In genomic region chr3:21952695-21953415, GRCm38 (mm10) we compare ENCODE assay signal across 9 mouse cellular contexts.
DNase-seq lines count a peak whose midpoint lies in the region; ATAC-seq lines count a peak whose summit lies in the region.
"Had no signal": no experiment of that assay in that cellular context is flagged by ENCODE, and none has a peak within 500 bp of the region (broad histone marks: within the 10 kb centered on the region; RNA-seq: fewer than 3 reads in every experiment).

No protein-coding gene starts in this region.

- H3K27ac ChIP-seq in forebrain, embryonic 16.5 days (ENCODE audit: low read length): no peak overlapping the region
- H3K27ac ChIP-seq in intestine, embryonic 16.5 days (ENCODE audit: low read length): no peak overlapping the region
- no peak overlapping the region for H3K27ac ChIP-seq in midbrain, embryonic 13.5 days
- H3K27ac ChIP-seq: embryonic facial prominence, embryonic 13.5 days had no signal

- no peak overlapping the region for H3K4me3 ChIP-seq in forebrain, embryonic 16.5 days (replicated peaks; ENCODE audit: low read length)
- no peak overlapping the region for H3K4me3 ChIP-seq in intestine, embryonic 16.5 days (ENCODE audit: low read length)
- H3K4me3 ChIP-seq in midbrain, embryonic 13.5 days (replicated peaks): no peak overlapping the region
- H3K4me3 ChIP-seq: embryonic facial prominence, embryonic 13.5 days had no signal

- DNase-seq in B cell, adult 2 months: peak; percentile 71 to 74
- peak; percentile 64 for DNase-seq in T-cell, adult 2 months (ENCODE audit: low spot score)
- DNase-seq in lung, postnatal 10 days: peak; percentile 75
- DNase-seq in urinary bladder, postnatal 25 days (ENCODE audit: low spot score): peak; percentile 36
- DNase-seq in cerebellum, adult 9-10 months: no peak

- 33% methylated on average over 8 of the region's 8 CpGs for WGBS in forebrain, embryonic 16.5 days
- 58% methylated on average over 8 of the region's 8 CpGs for WGBS in intestine, embryonic 16.5 days
- 57% methylated on average over 8 of the region's 8 CpGs for WGBS in midbrain, embryonic 13.5 days

- H3K36me3 ChIP-seq in forebrain, embryonic 16.5 days (ENCODE audit: control insufficient read depth, insufficient read depth): no peaks in the 10 kb centered on the region
- H3K36me3 ChIP-seq in intestine, embryonic 16.5 days (ENCODE audit: control insufficient read depth, insufficient read depth, low read length): no peaks in the 10 kb centered on the region
- H3K36me3 ChIP-seq in midbrain, embryonic 13.5 days: no peaks in the 10 kb centered on the region
- H3K36me3 ChIP-seq: embryonic facial prominence, embryonic 13.5 days had no signal

- peaks cover 5% of the 10 kb centered on the region; the same call in 1 of the 2 replicates for H3K4me1 ChIP-seq in forebrain, embryonic 16.5 days (replicated peaks; ENCODE audit: control insufficient read depth, insufficient read depth, low read length)
- H3K4me1 ChIP-seq in intestine, embryonic 16.5 days (ENCODE audit: control insufficient read depth, insufficient read depth, low read length): no peaks in the 10 kb centered on the region
- H3K4me1 ChIP-seq in midbrain, embryonic 13.5 days (replicated peaks): peaks cover 12% of the 10 kb centered on the region

- H3K27me3 ChIP-seq in forebrain, embryonic 16.5 days (replicated peaks; ENCODE audit: control insufficient read depth, insufficient read depth, low read length): no peaks in the 10 kb centered on the region
- no peaks in the 10 kb centered on the region for H3K27me3 ChIP-seq in intestine, embryonic 16.5 days (replicated peaks; ENCODE audit: control insufficient read depth, insufficient read depth, low read length)
- H3K27me3 ChIP-seq in midbrain, embryonic 13.5 days: no peaks in the 10 kb centered on the region
- H3K27me3 ChIP-seq: embryonic facial prominence, embryonic 13.5 days had no signal

- ATAC-seq in forebrain, embryonic 16.5 days: peak; percentile 78; the same call in 1 of the 2 replicates
- peak; percentile 72 for ATAC-seq in intestine, embryonic 16.5 days
- no peak for ATAC-seq in midbrain, embryonic 13.5 days

- no peak overlapping the region for H3K9ac ChIP-seq in forebrain, embryonic 16.5 days (replicated peaks; ENCODE audit: low read depth, low read length)
- no peak overlapping the region for H3K9ac ChIP-seq in intestine, embryonic 16.5 days (ENCODE audit: low read depth, low read length)
- no peak overlapping the region for H3K9ac ChIP-seq in midbrain, embryonic 13.5 days (replicated peaks)
- H3K9ac ChIP-seq: embryonic facial prominence, embryonic 13.5 days had no signal

- H3K4me2 ChIP-seq in forebrain, embryonic 16.5 days (ENCODE audit: low read length): no peak overlapping the region
- H3K4me2 ChIP-seq in intestine, embryonic 16.5 days (ENCODE audit: low read depth, low read length): no peak overlapping the region
- H3K4me2 ChIP-seq in midbrain, embryonic 13.5 days (replicated peaks): no peak overlapping the region
- H3K4me2 ChIP-seq: embryonic facial prominence, embryonic 13.5 days had no signal

- no peaks in the 10 kb centered on the region for H3K9me3 ChIP-seq in forebrain, embryonic 16.5 days (ENCODE audit: control insufficient read depth, low read length)
- no peaks in the 10 kb centered on the region for H3K9me3 ChIP-seq in intestine, embryonic 16.5 days (ENCODE audit: control insufficient read depth, low read length)
- H3K9me3 ChIP-seq in midbrain, embryonic 13.5 days: no peaks in the 10 kb centered on the region
- H3K9me3 ChIP-seq: embryonic facial prominence, embryonic 13.5 days had no signal
